Mouse (Mus musculus): ENCODE results near the gene Utrn.

- no peak for TF ChIP-seq CTCF (IDR thresholded peaks at IDR 0.05; ENCODE audit: control insufficient read depth, insufficient read depth, insufficient replicate concordance, low read depth, low read length)
- TF ChIP-seq POLR2A (IDR thresholded peaks at IDR 0.05; ENCODE audit: control insufficient read depth, low read depth, low read length): no peak
Observed at GRCm38 (mm10) chr10:12756692-12757091, 112.5 kb downstream of the Utrn start.

Measured in testis, adult 2 months (tissue).